Mouse (Mus musculus): ENCODE data around the gene Pole2. TPM values are rescaled to one million over a fixed set of nuclear protein-coding genes. Genes with fewer than 3 reads are reported as not detected.
"Not testable (repeated sequence)": the region's sequence is repeated elsewhere in the genome, so short reads cannot be mapped to it uniquely, and the experiment has no call there.

Pole2 gene
- total RNA-seq, 2 experiments from 2014 or later, result 0.30 to 0.33 TPM

GRCm38 (mm10) chr12:69184342-69185295 is 43.4 kb downstream of the Pole2 start:
- intact Hi-C loops (cut with DNase I), result no loop called here
- DNase-seq, result peak; percentile 44 to 69

- DNase-seq, result peak; percentile 98 to 99
- intact Hi-C loops (cut with DNase I), result no loop called here
Observed at GRCm38 (mm10) chr12:69183583-69184308, 44.2 kb downstream of the Pole2 start, which contains the start of the genes Rpl36al and Mgat2. Gene Rpl36al (minus strand): TSS chr12:69184083. Gene Mgat2 (plus strand): TSS chr12:69184157.

GRCm38 (mm10) chr12:69181800-69182199 is 46.2 kb downstream of the Pole2 start:
- intact Hi-C loops (cut with DNase I), result no loop called here
- DNase-seq, result no peak

- no peak for DNase-seq
- intact Hi-C loops (cut with DNase I), result no loop called here
Observed at GRCm38 (mm10) chr12:69179371-69179770, 48.6 kb downstream of the Pole2 start.

- intact Hi-C loops (cut with DNase I), result no loop called here
- no peak for DNase-seq
Observed at GRCm38 (mm10) chr12:69177526-69177925, 50.5 kb downstream of the Pole2 start.

- no peak for DNase-seq
- intact Hi-C loops (cut with DNase I), result no loop called here
Observed at GRCm38 (mm10) chr12:69175975-69176374, 52.0 kb downstream of the Pole2 start.

- intact Hi-C loops (cut with DNase I), result no loop called here
- DNase-seq, result no peak
Observed at GRCm38 (mm10) chr12:69171307-69171706, 56.7 kb downstream of the Pole2 start.

GRCm38 (mm10) chr12:69168461-69169106 is 59.4 kb downstream of the Pole2 start, which contains the start of gene Lrr1:
Gene Lrr1 (plus strand): TSS chr12:69168814.
- DNase-seq, result peak; percentile 77 to 92

GRCm38 (mm10) chr12:69167656-69168460 is 60.1 kb downstream of the Pole2 start:
- DNase-seq, result no peak
- intact Hi-C loops (cut with DNase I), result no loop called here

More at GRCm38 (mm10) chr12:69168461-69169106, 59.4 kb downstream of the Pole2 start, which contains the start of gene Lrr1:
- intact Hi-C loops (cut with DNase I), result no loop called here

- intact Hi-C loops (cut with DNase I); DNase-seq: not testable (repeated sequence)
Observed at GRCm38 (mm10) chr12:69166861-69167581, 61.0 kb downstream of the Pole2 start.

GRCm38 (mm10) chr12:69164904-69165303 is 63.1 kb downstream of the Pole2 start:
- no peak for DNase-seq
- intact Hi-C loops (cut with DNase I), result no loop called here

- intact Hi-C loops (cut with DNase I); DNase-seq: not testable (repeated sequence)
Observed at GRCm38 (mm10) chr12:69163586-69163985, 64.4 kb downstream of the Pole2 start.

GRCm38 (mm10) chr12:69160677-69161076 is 67.3 kb downstream of the Pole2 start:
- intact Hi-C loops (cut with DNase I), result not testable (repeated sequence)

GRCm38 (mm10) chr12:69159578-69159940 is 68.4 kb downstream of the Pole2 start:
- DNase-seq, result no peak
- intact Hi-C loops (cut with DNase I), result no loop called here

More at GRCm38 (mm10) chr12:69160677-69161076, 67.3 kb downstream of the Pole2 start:
- DNase-seq, result not testable (repeated sequence)

- intact Hi-C loops (cut with DNase I), result not testable (repeated sequence)
- DNase-seq, result peak; percentile 93 to 96
Observed at GRCm38 (mm10) chr12:69158765-69159577, 69.0 kb downstream of the Pole2 start, which contains the start of gene Rps29. Gene Rps29 (minus strand): TSS chr12:69159186.

GRCm38 (mm10) chr12:69158366-69158764 is 69.6 kb downstream of the Pole2 start:
- intact Hi-C loops (cut with DNase I), result no loop called here
- DNase-seq, result no peak

GRCm38 (mm10) chr12:69157107-69157506 is 70.9 kb downstream of the Pole2 start:
- intact Hi-C loops (cut with DNase I), result no loop called here
- no peak for DNase-seq

- no peak for DNase-seq
- intact Hi-C loops (cut with DNase I), result no loop called here
Observed at GRCm38 (mm10) chr12:69156436-69156835, 71.6 kb downstream of the Pole2 start.
